Mouse (Mus musculus) liver, adult 2 months (tissue): ENCODE results near the gene Rap1a. TPM values are rescaled to one million over a fixed set of nuclear protein-coding genes. Genes with fewer than 3 reads are reported as not detected.
A peak's percentile ranks its signal among the peaks of the same experiment; 100 is the strongest.

ENCODE experiments used
- DNase-seq: peaks from one replicate; pipeline ENCODE4 v3.0.0-alpha.2; 2011; ENCODE audit warnings: low read depth, low spot score; ENCODE audit errors: extremely low read depth
- H3K27ac ChIP-seq: fragments of 200-500 bp; replicated peaks from 2 replicates; pipeline ENCODE4 v1.5.1; 2012; ENCODE audit warnings: low read depth, mild to moderate bottlenecking, control low read depth, inconsistent platforms, low read length; ENCODE audit not compliant: insufficient read depth
- H3K27me3 ChIP-seq: fragments of 200-500 bp; 2 replicates; pipeline ENCODE4 v1.6.1; 2012; ENCODE audit warnings: mild to moderate bottlenecking, moderate library complexity, low read length, inconsistent platforms; ENCODE audit not compliant: control insufficient read depth, insufficient read depth
- H3K36me3 ChIP-seq: fragments of 200-500 bp; 2 replicates; pipeline ENCODE4 v1.6.1; 2012; ENCODE audit warnings: low read length, inconsistent platforms; ENCODE audit not compliant: control insufficient read depth, insufficient read depth
- H3K4me1 ChIP-seq: fragments of 200-500 bp; 2 replicates; pipeline ENCODE4 v1.6.1; 2011; ENCODE audit warnings: low read length; ENCODE audit not compliant: control insufficient read depth, insufficient read depth
- H3K4me3 ChIP-seq: fragments of 200-500 bp; 2 replicates; pipeline ENCODE4 v1.5.1; 2011; ENCODE audit warnings: low read depth, mild to moderate bottlenecking, control low read depth, low read length, moderate library complexity; ENCODE audit not compliant: insufficient read depth
- H3K79me2 ChIP-seq: fragments of 200-500 bp; 2 replicates; pipeline ENCODE4 v1.6.1; 2012; ENCODE audit warnings: inconsistent platforms, mild to moderate bottlenecking, low read length, moderate library complexity; ENCODE audit not compliant: control insufficient read depth, insufficient read depth
- H3K9ac ChIP-seq: fragments of 200-500 bp; 2 replicates; pipeline ENCODE4 v1.6.1; 2012; ENCODE audit warnings: low read depth, mild to moderate bottlenecking, control low read depth, inconsistent platforms, low read length
- CTCF ChIP-seq: fragments of 200-500 bp; IDR thresholded peaks from 2 replicates; pipeline ENCODE4 v1.5.1; 2011; ENCODE audit warnings: low read depth, low read length, control low read depth
- POLR2A ChIP-seq: fragments of 200-500 bp; IDR thresholded peaks from 2 replicates; pipeline ENCODE4 v1.6.1; 2011; ENCODE audit warnings: low read length, control low read depth; ENCODE audit not compliant: insufficient read depth; ENCODE audit errors: extremely low read depth
- WGBS: fragments of 180-500 bp; shearing (Covaris S2); methylation state at CpG from one replicate; pipeline ENCODE4 v1.1.7; 2018; 5-methylcytosine and 5-hydroxymethylcytosine counted together
- polyA plus RNA-seq: library from polyadenylated mRNA; depleted of rRNA; stranded (reverse); fragments of >200 nt; gene quantifications from 2 replicates; pipeline ENCODE4 v1.2.3, GENCODE M21; 2012
- total RNA-seq: library from RNA; depleted of rRNA; stranded (reverse); fragments of >200 nt; gene quantifications from 2 replicates; pipeline ENCODE4 v1.2.3, GENCODE M21; 2014

The Rap1a gene
- total and polyA plus RNA-seq, 2 experiments: 8.7 to 65.2 TPM

DNA sequence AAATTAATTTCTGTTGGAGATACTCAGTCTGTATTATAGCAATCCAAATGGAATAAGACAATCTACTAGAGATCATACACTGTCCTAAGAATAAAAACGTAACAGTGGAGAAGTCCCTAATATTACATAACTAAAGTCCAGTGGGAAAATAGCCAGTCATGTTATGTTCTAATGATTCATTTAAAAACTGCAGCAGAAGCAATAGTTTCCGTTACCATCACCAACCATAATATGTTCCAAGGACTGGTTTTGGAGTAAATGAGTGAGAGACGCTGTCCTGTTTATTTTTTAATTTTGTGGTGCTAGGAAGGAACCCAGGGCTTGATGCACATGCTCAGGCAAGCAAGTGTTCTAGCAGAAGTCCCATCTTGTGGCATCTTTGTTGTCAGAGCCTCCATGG lies 20.4 kb upstream of the Rap1a start:
- H3K36me3 ChIP-seq: no peaks in the 10 kb centered on the region
- no peak for DNase-seq
- 88% methylated on average over 3 of the region's 3 CpGs for WGBS
- no peak overlapping the region for H3K4me3 ChIP-seq
- H3K4me1 ChIP-seq: peaks cover 3% of the 10 kb centered on the region
- TF ChIP-seq POLR2A (no peak), CTCF (no peak)
- no peak overlapping the region for H3K9ac ChIP-seq
- H3K27me3 ChIP-seq: no peaks in the 10 kb centered on the region
- H3K27ac ChIP-seq: no peak overlapping the region
- no peaks in the 10 kb centered on the region for H3K79me2 ChIP-seq

DNA sequence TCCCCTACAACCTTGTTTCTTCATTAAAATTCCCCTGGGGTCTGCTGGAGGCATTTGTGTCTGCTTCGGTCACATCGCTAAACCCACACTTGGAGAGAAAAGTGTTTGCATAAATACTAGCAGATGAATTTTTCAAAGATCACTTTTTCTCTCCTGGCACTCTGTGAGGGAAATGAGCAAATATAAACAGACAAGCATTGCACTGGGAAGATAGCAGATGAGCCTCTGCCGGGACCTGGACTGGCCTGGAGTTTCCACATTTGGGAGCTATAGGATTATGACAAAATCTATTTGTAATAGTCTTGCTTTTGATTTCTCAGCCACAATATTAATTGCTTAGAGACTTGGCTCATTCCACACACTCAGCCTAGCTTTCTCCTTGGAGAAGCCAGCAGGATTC lies 19.1 kb upstream of the Rap1a start:
- WGBS: 71% methylated on average over 3 of the region's 3 CpGs
- Histone ChIP-seq H3K4me1 (peaks cover 3% of the 10 kb centered on the region; the same call in 1 of the 2 replicates), H3K27me3 (no peaks in the 10 kb centered on the region), H3K36me3 (no peaks in the 10 kb centered on the region), H3K9ac (no peak overlapping the region), H3K79me2 (no peaks in the 10 kb centered on the region), H3K27ac (no peak overlapping the region), H3K4me3 (no peak overlapping the region)
- no peak for DNase-seq
- TF ChIP-seq CTCF: no peak
- TF ChIP-seq POLR2A: no peak

GRCm38 (mm10) chr3:105818130-105819004 lies 17.2 kb upstream of the Rap1a start:
- no peak for TF ChIP-seq CTCF
- TF ChIP-seq POLR2A: no peak
- H3K36me3 ChIP-seq: no peaks in the 10 kb centered on the region
- 0 out of 2 replicates have a peak overlapping the region, but pooled peaks have one; percentile 48 for H3K27ac ChIP-seq
- no peaks in the 10 kb centered on the region for H3K27me3 ChIP-seq
- no peak for DNase-seq
- H3K79me2 ChIP-seq: no peaks in the 10 kb centered on the region
- H3K9ac ChIP-seq: no peak overlapping the region
- H3K4me3 ChIP-seq: no peak overlapping the region
- 53% methylated on average over 6 of the region's 6 CpGs for WGBS
- H3K4me1 ChIP-seq: peaks cover 3% of the 10 kb centered on the region; the same call in 1 of the 2 replicates

- no peak overlapping the region for H3K9ac ChIP-seq
- H3K27ac ChIP-seq: no peak overlapping the region
These were observed 15.0 kb upstream of the Rap1a start for GRCm38 (mm10) chr3:105816089-105816488.

DNA sequence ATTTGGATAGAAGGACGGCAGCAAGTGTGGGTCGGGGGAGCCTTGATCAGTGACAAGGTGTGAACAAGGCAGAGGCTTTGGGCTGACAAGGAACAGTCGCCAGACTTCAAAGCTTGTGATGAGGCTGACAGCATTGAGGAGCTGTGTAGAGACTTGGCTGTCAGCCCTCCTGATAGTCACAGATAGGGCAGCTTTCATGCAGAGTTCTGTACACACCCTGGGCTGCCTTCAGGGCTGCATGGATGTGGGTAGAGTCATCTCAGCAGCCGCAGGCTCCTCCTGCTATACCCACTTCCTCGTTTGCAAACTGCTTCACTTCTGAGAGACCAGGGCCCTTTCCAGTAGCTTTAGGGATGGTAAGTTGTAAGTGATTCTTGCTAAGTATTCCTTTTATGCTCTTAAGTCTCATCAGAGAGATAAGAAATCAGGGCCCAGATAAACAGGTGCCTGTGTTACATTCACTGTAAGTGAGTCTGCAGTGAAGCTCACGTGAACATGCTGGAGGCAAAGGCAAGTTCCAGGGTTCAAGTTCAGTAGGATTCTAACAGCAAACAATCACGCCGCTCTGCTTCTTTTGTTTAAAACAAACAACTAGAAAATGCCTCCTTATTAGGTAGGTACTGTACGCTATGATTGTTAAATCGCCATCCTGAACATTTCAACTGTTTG lies 14.2 kb upstream of the Rap1a start:
- H3K27me3 ChIP-seq: no peaks in the 10 kb centered on the region
- peaks cover 3% of the 10 kb centered on the region; the same call in 1 of the 2 replicates for H3K4me1 ChIP-seq
- H3K27ac ChIP-seq: no peak overlapping the region
- H3K36me3 ChIP-seq: no peaks in the 10 kb centered on the region
- no peak overlapping the region for H3K9ac ChIP-seq
- no peaks in the 10 kb centered on the region for H3K79me2 ChIP-seq
- DNase-seq: no peak
- 73% methylated on average over 10 of the region's 10 CpGs for WGBS
- H3K4me3 ChIP-seq: no peak overlapping the region
- no peak for TF ChIP-seq CTCF

More at GRCm38 (mm10) chr3:105816089-105816488, 15.0 kb upstream of the Rap1a start:
- no peaks in the 10 kb centered on the region for H3K36me3 ChIP-seq
- H3K4me1 ChIP-seq: peaks cover 3% of the 10 kb centered on the region; the same call in 1 of the 2 replicates
- WGBS: 69% methylated on average over 8 of the region's 8 CpGs
- no peak for DNase-seq
- no peaks in the 10 kb centered on the region for H3K27me3 ChIP-seq
- no peaks in the 10 kb centered on the region for H3K79me2 ChIP-seq
- TF ChIP-seq POLR2A (no peak), CTCF (no peak)
- no peak overlapping the region for H3K4me3 ChIP-seq

DNA sequence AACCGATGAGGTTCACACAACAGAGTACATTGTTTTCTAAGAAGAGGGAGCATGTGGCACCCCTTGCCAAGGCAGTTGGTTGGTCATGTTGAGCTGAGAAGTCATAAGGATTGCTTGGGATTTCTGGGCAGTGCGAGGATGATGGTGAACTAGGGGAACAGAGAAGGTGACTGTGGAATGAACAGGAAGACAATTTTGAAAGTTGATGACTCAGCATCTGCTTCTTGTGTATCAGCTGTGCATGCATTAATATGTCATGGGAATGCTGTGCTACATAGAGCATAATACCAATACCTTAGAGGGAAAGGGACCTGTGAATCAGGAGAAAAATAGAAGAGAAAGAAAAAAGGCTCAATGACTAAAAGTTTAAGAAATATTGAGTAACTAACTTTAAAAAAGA lies 10.0 kb upstream of the Rap1a start:
- TF ChIP-seq CTCF (no peak), POLR2A (no peak)
- no peaks in the 10 kb centered on the region; the same call in 1 of the 2 replicates for H3K4me1 ChIP-seq
- no peaks in the 10 kb centered on the region for H3K36me3 ChIP-seq
- no peak for DNase-seq
- H3K79me2 ChIP-seq: no peaks in the 10 kb centered on the region
- H3K4me3 ChIP-seq: no peak overlapping the region
- H3K27ac ChIP-seq: no peak overlapping the region
- H3K27me3 ChIP-seq: no peaks in the 10 kb centered on the region
- 91% methylated on average over 2 of the region's 2 CpGs for WGBS
- H3K9ac ChIP-seq: no peak overlapping the region
